Mouse (Mus musculus): Measurements from ENCODE around the gene Ccdc162. TPM values are rescaled to one million over a fixed set of nuclear protein-coding genes. Genes with fewer than 3 reads are reported as not detected.
A peak's percentile ranks its signal among the peaks of the same experiment; 100 is the strongest.

The Ccdc162 gene
- polyA plus RNA-seq, 1 experiment from 2014 or later, result 0.85 TPM

DNA sequence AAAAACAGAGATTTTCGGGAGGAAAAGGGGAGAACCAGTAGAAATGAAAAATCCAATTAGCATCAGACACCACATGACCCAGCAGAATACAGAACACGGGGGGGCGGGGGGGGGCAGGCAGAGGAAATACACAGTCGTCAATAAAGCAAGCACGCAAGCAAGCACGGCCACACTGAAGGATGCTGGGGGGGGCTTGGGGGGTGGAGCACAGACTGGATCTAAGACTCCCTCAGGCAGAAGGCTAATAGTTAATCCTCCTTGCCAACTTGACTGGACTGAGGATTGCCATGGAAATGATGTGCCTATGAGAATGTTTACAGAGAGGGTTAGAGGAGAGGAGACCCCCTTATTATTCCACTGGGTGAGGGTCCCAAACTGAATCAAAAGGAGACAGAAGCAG is 19.0 kb upstream of the Ccdc162 start:
- no peak overlapping the region for H3K4me2 ChIP-seq
- no peaks in the 10 kb centered on the region for H3K9me3 ChIP-seq
- no peaks in the 10 kb centered on the region for H3K4me1 ChIP-seq (replicated peaks)
- no peaks in the 10 kb centered on the region for H3K27me3 ChIP-seq
- H3K27ac ChIP-seq (replicated peaks), result no peak overlapping the region
- peaks cover 18% of the 10 kb centered on the region for H3K36me3 ChIP-seq
- no peak for ATAC-seq (ENCODE audit: low read depth)
- H3K9ac ChIP-seq, result no peak overlapping the region
- no peak overlapping the region for H3K4me3 ChIP-seq
- 78% methylated on average over 6 of the region's 6 CpGs for WGBS

DNA sequence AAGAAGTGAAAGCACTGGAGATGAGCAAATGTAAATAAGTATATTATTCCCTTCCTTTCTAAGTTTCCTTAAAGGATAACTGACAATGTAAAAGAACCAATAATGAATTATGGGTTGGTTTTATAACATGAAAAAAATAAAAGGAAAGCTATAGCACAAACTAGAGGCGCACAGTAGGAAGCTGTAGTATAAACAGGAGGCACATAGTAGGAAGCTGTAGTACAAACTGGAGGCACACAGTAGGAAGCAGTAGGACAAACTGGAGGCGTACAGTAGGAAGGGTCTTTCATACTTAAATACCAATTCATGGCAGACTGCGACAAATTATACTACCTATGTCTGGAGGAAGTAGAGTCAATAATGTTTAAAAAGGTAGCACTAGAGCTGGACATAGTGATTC is 16.8 kb upstream of the Ccdc162 start:
- ATAC-seq (ENCODE audit: low read depth), result no peak
- no peak overlapping the region for H3K9ac ChIP-seq
- no peak overlapping the region for H3K4me2 ChIP-seq
- no peaks in the 10 kb centered on the region for H3K27me3 ChIP-seq
- 97% methylated on average over 3 of the region's 3 CpGs for WGBS
- H3K9me3 ChIP-seq, result no peaks in the 10 kb centered on the region
- no peaks in the 10 kb centered on the region for H3K4me1 ChIP-seq (replicated peaks)
- H3K4me3 ChIP-seq, result no peak overlapping the region
- H3K36me3 ChIP-seq, result peaks cover 17% of the 10 kb centered on the region
- no peak overlapping the region for H3K27ac ChIP-seq (replicated peaks)

DNA sequence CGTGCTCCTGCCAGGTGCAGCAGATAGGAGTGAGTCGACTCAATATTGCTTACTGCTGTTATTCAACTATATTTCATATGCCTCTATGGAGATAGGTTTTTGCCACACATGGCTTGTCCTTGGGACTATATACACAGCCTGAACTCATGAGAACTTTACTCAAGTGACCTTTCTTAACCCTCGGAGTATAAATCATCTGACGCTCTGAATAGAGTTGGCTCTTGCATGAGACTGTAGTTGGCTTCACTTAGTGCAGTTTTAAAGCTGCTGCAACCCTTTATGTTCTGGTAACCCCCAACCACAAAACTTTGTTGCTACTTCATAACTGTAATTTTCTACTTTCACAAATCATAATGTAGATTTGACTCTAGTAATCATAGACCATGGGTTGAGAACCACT is 15.5 kb upstream of the Ccdc162 start:
- Histone ChIP-seq H3K9me3 (no peaks in the 10 kb centered on the region; the same call in 1 of the 2 replicates), H3K4me3 (no peak overlapping the region), H3K4me2 (no peak overlapping the region), H3K36me3 (peaks cover 11% of the 10 kb centered on the region), H3K4me1 (replicated peaks) (no peaks in the 10 kb centered on the region), H3K27ac (replicated peaks) (no peak overlapping the region), H3K27me3 (no peaks in the 10 kb centered on the region), H3K9ac (no peak overlapping the region)
- 88% methylated on average over 4 of the region's 4 CpGs for WGBS
- no peak for ATAC-seq (ENCODE audit: low read depth)

DNA sequence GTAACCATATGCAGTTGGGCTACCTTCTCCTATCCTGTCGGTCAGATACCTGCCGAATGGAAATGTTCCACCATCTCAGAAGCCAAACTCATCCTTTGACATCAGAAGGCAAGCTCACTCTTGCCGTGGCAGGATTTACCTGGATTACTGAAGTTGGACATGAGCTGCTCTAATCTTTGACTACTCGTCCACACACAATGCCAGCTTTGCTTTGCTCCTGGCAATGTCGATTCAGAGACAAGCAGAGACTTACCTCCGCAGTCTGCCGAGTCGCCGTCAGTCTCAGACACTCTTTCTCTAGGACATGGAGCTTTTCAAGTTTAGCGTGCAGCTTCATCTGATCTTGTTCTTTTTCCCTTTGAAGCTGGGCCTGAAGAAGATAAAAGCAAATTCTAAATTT is 14.3 kb upstream of the Ccdc162 start:
- 95% methylated on average over 10 of the region's 10 CpGs for WGBS
- Histone ChIP-seq H3K4me3 (no peak overlapping the region), H3K9me3 (no peaks in the 10 kb centered on the region; the same call in 1 of the 2 replicates), H3K27me3 (no peaks in the 10 kb centered on the region), H3K9ac (no peak overlapping the region), H3K36me3 (peaks cover 11% of the 10 kb centered on the region), H3K4me2 (no peak overlapping the region), H3K27ac (replicated peaks) (no peak overlapping the region), H3K4me1 (replicated peaks) (no peaks in the 10 kb centered on the region; the same call in 1 of the 2 replicates)
- ATAC-seq (ENCODE audit: low read depth), result no peak

- ATAC-seq (ENCODE audit: low read depth), result no peak
- no peaks in the 10 kb centered on the region; the same call in 1 of the 2 replicates for H3K4me1 ChIP-seq (replicated peaks)
- H3K9ac ChIP-seq, result no peak overlapping the region
- H3K27ac ChIP-seq (replicated peaks), result no peak overlapping the region
- peaks cover 11% of the 10 kb centered on the region for H3K36me3 ChIP-seq
- no peak overlapping the region for H3K4me3 ChIP-seq
- no peaks in the 10 kb centered on the region for H3K27me3 ChIP-seq
- H3K9me3 ChIP-seq, result no peaks in the 10 kb centered on the region; the same call in 1 of the 2 replicates
- no peak overlapping the region for H3K4me2 ChIP-seq
- 70% methylated on average over 9 of the region's 9 CpGs for WGBS
Measured at GRCm38 (mm10) chr10:41726215-41726614, 9.8 kb upstream of the Ccdc162 start.

DNA sequence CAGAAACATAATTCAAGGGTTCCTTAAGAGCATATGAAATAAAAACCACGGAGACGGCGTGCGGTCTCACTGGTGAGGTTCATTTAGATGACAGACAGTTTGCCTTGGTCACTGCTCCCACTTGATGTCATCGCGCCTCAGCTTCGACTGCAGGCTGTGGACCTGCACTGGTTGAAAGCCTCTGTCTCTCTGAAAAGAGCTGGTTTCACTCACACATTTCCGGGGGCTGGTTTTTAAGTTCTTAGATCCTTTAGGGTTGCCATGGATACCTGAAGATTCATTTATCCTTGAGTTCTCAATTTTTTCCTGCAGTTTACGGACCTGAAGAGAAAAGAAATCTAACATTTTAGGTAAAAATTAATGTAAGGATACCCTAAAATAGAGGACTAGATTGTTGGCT is 3.2 kb upstream of the Ccdc162 start:
- no peaks in the 10 kb centered on the region for H3K9me3 ChIP-seq
- no peak overlapping the region for H3K4me2 ChIP-seq
- no peak for ATAC-seq (ENCODE audit: low read depth)
- 47% methylated on average over 9 of the region's 9 CpGs for WGBS
- H3K27me3 ChIP-seq, result no peaks in the 10 kb centered on the region
- peaks cover 27% of the 10 kb centered on the region for H3K4me1 ChIP-seq (replicated peaks)
- H3K4me3 ChIP-seq, result no peak overlapping the region
- no peaks in the 10 kb centered on the region for H3K36me3 ChIP-seq
- no peak overlapping the region for H3K9ac ChIP-seq
- no peak overlapping the region for H3K27ac ChIP-seq (replicated peaks)

DNA sequence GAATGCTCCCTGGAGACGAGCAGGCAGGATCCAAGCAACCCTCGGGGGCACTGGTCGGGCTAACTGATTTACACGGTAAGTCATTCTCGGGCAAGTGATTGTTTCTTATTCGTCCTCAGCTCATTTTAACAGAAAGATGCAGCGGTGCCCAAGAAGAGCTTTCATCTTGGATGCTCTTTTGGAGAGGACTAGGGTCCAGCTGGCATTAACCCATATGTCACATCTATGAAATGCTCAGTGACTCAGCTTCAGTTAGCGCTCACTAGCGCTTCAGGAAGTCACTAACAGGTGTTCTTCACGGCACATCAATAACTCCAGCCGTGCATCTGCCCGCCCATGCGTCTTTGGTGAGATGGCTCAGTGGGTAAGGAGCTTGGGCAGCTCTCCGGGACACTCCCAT is 877 bp downstream of the Ccdc162 start:
- WGBS, result 58% methylated on average over 14 of the region's 14 CpGs
- H3K27ac ChIP-seq (replicated peaks), result peak overlapping the region; percentile 59
- ATAC-seq (ENCODE audit: low read depth), result no peak

GRCm38 (mm10) chr10:41711467-41711866 is 5.0 kb downstream of the Ccdc162 start:
- Histone ChIP-seq H3K4me2 (no peak overlapping the region), H3K9me3 (no peaks in the 10 kb centered on the region), H3K4me3 (no peak overlapping the region), H3K27ac (replicated peaks) (no peak overlapping the region), H3K36me3 (no peaks in the 10 kb centered on the region), H3K4me1 (replicated peaks) (peaks cover 13% of the 10 kb centered on the region), H3K27me3 (no peaks in the 10 kb centered on the region), H3K9ac (no peak overlapping the region)
- WGBS, result 42% methylated on average over 7 of the region's 7 CpGs
- ATAC-seq (ENCODE audit: low read depth), result no peak

More for the DNA sequence above, 877 bp downstream of the Ccdc162 start:
- no peak overlapping the region for H3K4me3 ChIP-seq
- H3K4me1 ChIP-seq (replicated peaks), result peaks cover 27% of the 10 kb centered on the region
- H3K27me3 ChIP-seq, result no peaks in the 10 kb centered on the region
- no peaks in the 10 kb centered on the region for H3K36me3 ChIP-seq
- H3K9ac ChIP-seq, result no peak overlapping the region
- H3K4me2 ChIP-seq, result peak overlapping the region; percentile 28
- H3K9me3 ChIP-seq, result no peaks in the 10 kb centered on the region

DNA sequence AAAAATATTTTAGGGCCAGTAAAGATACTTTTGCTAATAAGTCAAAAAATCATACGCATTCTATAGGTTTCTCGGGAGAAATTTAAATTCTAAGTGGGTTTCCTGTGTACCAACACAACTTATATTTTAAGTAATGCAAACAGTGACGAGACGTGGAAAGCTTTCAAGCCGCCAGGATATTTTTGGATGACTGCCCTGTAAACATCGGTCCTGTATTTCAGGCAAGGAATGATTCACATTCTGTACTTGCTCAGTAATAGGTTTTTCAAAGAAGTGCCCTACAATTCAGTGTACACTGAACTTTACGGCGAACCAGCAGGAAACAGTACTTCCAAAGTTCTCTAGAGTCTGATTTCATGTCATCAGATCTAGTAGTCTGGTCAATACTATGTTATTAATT is 5.7 kb downstream of the Ccdc162 start:
- H3K27me3 ChIP-seq, result no peaks in the 10 kb centered on the region
- H3K4me2 ChIP-seq, result no peak overlapping the region
- H3K4me3 ChIP-seq, result no peak overlapping the region
- no peaks in the 10 kb centered on the region for H3K36me3 ChIP-seq
- H3K4me1 ChIP-seq (replicated peaks), result peaks cover 8% of the 10 kb centered on the region
- H3K9me3 ChIP-seq, result no peaks in the 10 kb centered on the region
- no peak overlapping the region for H3K9ac ChIP-seq
- H3K27ac ChIP-seq (replicated peaks), result no peak overlapping the region
- no peak for ATAC-seq (ENCODE audit: low read depth)
- WGBS, result 90% methylated on average over 8 of the region's 8 CpGs

- Histone ChIP-seq H3K27ac (replicated peaks) (no peak overlapping the region), H3K4me3 (no peak overlapping the region), H3K27me3 (no peaks in the 10 kb centered on the region), H3K4me2 (no peak overlapping the region), H3K9me3 (no peaks in the 10 kb centered on the region), H3K4me1 (replicated peaks) (no peaks in the 10 kb centered on the region), H3K9ac (no peak overlapping the region), H3K36me3 (no peaks in the 10 kb centered on the region)
- no peak for ATAC-seq (ENCODE audit: low read depth)
- WGBS, result 76% methylated on average over 8 of the region's 8 CpGs
Measured at GRCm38 (mm10) chr10:41709341-41709740, 7.1 kb downstream of the Ccdc162 start.

- H3K4me1 ChIP-seq (replicated peaks), result no peaks in the 10 kb centered on the region
- no peak overlapping the region for H3K9ac ChIP-seq
- H3K4me2 ChIP-seq, result no peak overlapping the region
- no peak overlapping the region for H3K4me3 ChIP-seq
- 89% methylated on average over 5 of the region's 5 CpGs for WGBS
- H3K27me3 ChIP-seq, result no peaks in the 10 kb centered on the region
- H3K27ac ChIP-seq (replicated peaks), result no peak overlapping the region
- no peaks in the 10 kb centered on the region for H3K9me3 ChIP-seq
- no peaks in the 10 kb centered on the region for H3K36me3 ChIP-seq
- no peak for ATAC-seq (ENCODE audit: low read depth)
Measured at GRCm38 (mm10) chr10:41699669-41700068, 16.8 kb downstream of the Ccdc162 start.

GRCm38 (mm10) chr10:41697040-41697439 is 19.4 kb downstream of the Ccdc162 start:
- H3K27me3 ChIP-seq, result no peaks in the 10 kb centered on the region

GRCm38 (mm10) chr10:41690978-41691377 is 25.5 kb downstream of the Ccdc162 start:
- Histone ChIP-seq H3K9ac (no peak overlapping the region), H3K27me3 (peaks cover 8% of the 10 kb centered on the region; the same call in 1 of the 2 replicates), H3K4me3 (no peak overlapping the region), H3K27ac (replicated peaks) (no peak overlapping the region), H3K9me3 (0 out of 2 replicates have a peak, but pooled peaks cover 7% of the 10 kb centered on the region), H3K4me1 (replicated peaks) (peaks cover 5% of the 10 kb centered on the region; the same call in 1 of the 2 replicates), H3K4me2 (no peak overlapping the region), H3K36me3 (no peaks in the 10 kb centered on the region)
- ATAC-seq (ENCODE audit: low read depth), result no peak
- 70% methylated on average over 4 of the region's 4 CpGs for WGBS

More at GRCm38 (mm10) chr10:41697040-41697439, 19.4 kb downstream of the Ccdc162 start:
- Histone ChIP-seq H3K27ac (replicated peaks) (no peak overlapping the region), H3K9me3 (no peaks in the 10 kb centered on the region), H3K4me1 (replicated peaks) (no peaks in the 10 kb centered on the region), H3K4me2 (no peak overlapping the region), H3K4me3 (no peak overlapping the region), H3K9ac (no peak overlapping the region), H3K36me3 (no peaks in the 10 kb centered on the region)
- ATAC-seq (ENCODE audit: low read depth), result 0 out of 2 replicates have a peak, but pooled peaks have one; percentile 27
- 79% methylated on average over 11 of the region's 11 CpGs for WGBS

All from neural tube, embryonic 13.5 days (tissue).